Mouse (Mus musculus) liver, embryonic 16.5 days (tissue): ENCODE data around the gene Foxp1. TPM values are rescaled to one million over a fixed set of nuclear protein-coding genes. Genes with fewer than 3 reads are reported as not detected.

Source experiments
- ATAC-seq: fragments of 200-750 bp; cut with Nextera tagmentation; 2 replicates; pipeline ENCODE4 v1.8.0; 2017; ENCODE audit warnings: low read depth, mild to moderate bottlenecking, moderate number of reproducible peaks, moderate library complexity
- H3K27ac ChIP-seq: fragments of 300-500 bp; sonication (generic); 2 replicates; pipeline ENCODE4 v1.5.1; 2014; ENCODE audit warnings: mild to moderate bottlenecking, low read length
- H3K27me3 ChIP-seq: fragments of 300-500 bp; sonication (generic); 2 replicates; pipeline ENCODE4 v1.6.1; 2014; ENCODE audit warnings: low read depth, low read length, mixed read lengths; ENCODE audit not compliant: control insufficient read depth, insufficient read depth
- H3K36me3 ChIP-seq: fragments of 300-500 bp; sonication (generic); 2 replicates; pipeline ENCODE4 v1.6.1; 2014; ENCODE audit warnings: mild to moderate bottlenecking; ENCODE audit not compliant: control insufficient read depth, insufficient read depth
- H3K4me1 ChIP-seq: fragments of 300-500 bp; sonication (generic); 2 replicates; pipeline ENCODE4 v1.6.1; 2014; ENCODE audit warnings: low read depth, low read length, mixed read lengths; ENCODE audit not compliant: control insufficient read depth
- H3K4me2 ChIP-seq: fragments of 300-500 bp; sonication (generic); 2 replicates; pipeline ENCODE4 v1.6.1; 2014; ENCODE audit warnings: low read depth, low read length, mixed read lengths
- H3K4me3 ChIP-seq: fragments of 300-500 bp; sonication (generic); 2 replicates; pipeline ENCODE4 v1.5.1; 2014; ENCODE audit warnings: low read depth, mild to moderate bottlenecking, low read length
- H3K9ac ChIP-seq: fragments of 300-500 bp; sonication (generic); 2 replicates; pipeline ENCODE4 v1.6.1; 2014; ENCODE audit warnings: low read depth, low read length
- H3K9me3 ChIP-seq: fragments of 300-500 bp; sonication (generic); replicated peaks from 2 replicates; pipeline ENCODE4 v1.6.1; 2016; ENCODE audit warnings: low read length; ENCODE audit not compliant: control insufficient read depth
- WGBS: fragments of 180-500 bp; shearing (Covaris S2); extraction: QIAGEN DNeasy Blood & Tissue Kit; methylation state at CpG from one replicate; pipeline ENCODE4 v1.1.7; 2014; ENCODE audit not compliant: insufficient replicate concordance; 5-methylcytosine and 5-hydroxymethylcytosine counted together
- polyA plus RNA-seq: library from polyadenylated mRNA; unstranded; fragments of >200 nt; fragmentation: Nextera tagmentation; extraction: Ambion mirVana; gene quantifications from 2 replicates; pipeline ENCODE4 v1.2.1, GENCODE M21; 2015

Gene Foxp1
- polyA plus RNA-seq, 1 experiment from 2014 or later: 13.6 TPM

DNA sequence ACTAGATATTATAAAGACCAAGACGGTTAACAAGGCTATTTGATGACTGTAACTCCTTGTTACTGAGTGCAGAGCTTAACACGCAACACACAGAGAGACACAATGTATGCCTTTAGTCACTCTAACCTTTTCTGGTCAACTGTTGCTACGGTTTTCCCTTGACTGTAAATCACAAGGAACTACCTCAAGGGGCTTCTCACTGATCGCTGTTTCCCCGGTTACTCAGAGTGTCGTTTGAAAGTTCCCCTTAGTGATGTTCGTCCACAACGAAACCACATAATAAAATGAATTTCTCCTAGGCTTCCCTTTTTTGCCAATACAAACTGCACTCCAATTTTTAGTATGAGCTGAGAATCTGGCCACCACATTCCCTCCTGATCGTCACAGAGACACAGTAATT is 497.9 kb downstream of the Foxp1 start:
- Histone ChIP-seq H3K27me3 (peaks cover 9% of the 10 kb centered on the region), H3K9ac (no peak overlapping the region), H3K4me3 (no peak overlapping the region), H3K27ac (no peak overlapping the region), H3K9me3 (no peaks in the 10 kb centered on the region), H3K36me3 (no peaks in the 10 kb centered on the region), H3K4me1 (peaks cover 12% of the 10 kb centered on the region), H3K4me2 (no peak overlapping the region)
- ATAC-seq: no peak
- WGBS: 20% methylated on average over 9 of the region's 9 CpGs

DNA sequence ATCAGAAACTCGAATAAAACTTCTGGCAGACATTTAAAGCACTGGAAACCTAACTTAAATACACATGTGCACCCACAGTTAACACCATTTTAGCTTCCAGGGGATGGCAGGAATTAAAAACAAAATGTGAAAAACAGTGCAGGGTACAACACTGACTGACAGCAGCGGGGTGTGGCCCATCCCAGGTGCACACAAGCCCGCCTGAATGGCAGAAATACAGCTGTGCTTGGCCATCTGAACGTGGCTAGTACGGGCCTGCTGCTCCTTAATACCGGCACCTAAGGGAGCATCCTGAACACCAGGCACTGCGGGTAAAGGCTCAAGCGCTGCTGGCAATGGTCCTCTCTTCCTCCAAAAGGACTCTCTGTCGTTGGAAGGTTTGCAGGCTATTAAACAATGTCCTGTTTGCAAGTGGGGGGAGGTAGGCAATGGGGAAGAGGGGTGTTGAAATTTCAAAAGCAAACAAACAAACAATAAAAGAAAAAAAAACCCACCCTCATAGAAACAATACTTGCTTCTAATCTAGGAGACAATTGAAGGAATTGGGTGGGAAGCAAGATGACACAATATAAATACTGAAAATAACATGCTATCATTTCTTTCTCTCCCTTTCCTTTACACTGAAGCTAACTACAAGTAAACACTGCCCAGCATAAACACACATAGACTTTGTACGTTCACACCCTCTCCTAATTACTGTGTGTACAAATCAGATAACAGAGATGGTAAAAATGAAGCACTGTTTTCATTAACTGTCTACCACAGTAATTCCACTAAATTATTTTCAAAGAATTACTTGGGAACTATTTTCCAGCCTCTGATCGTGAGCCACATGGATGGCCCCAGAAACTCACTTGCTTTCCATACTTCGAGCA is 501.7 kb downstream of the Foxp1 start:
- Histone ChIP-seq H3K9me3 (no peaks in the 10 kb centered on the region), H3K27me3 (no peaks in the 10 kb centered on the region), H3K4me1 (peaks cover 3% of the 10 kb centered on the region), H3K4me2 (peak overlapping the region; percentile 20; the same call in 1 of the 2 replicates), H3K27ac (peak overlapping the region; percentile 33), H3K36me3 (no peaks in the 10 kb centered on the region), H3K9ac (no peak overlapping the region), H3K4me3 (no peak overlapping the region)
- WGBS: 51% methylated on average over 12 of the region's 12 CpGs
- no peak; the same call in 1 of the 2 replicates for ATAC-seq

DNA sequence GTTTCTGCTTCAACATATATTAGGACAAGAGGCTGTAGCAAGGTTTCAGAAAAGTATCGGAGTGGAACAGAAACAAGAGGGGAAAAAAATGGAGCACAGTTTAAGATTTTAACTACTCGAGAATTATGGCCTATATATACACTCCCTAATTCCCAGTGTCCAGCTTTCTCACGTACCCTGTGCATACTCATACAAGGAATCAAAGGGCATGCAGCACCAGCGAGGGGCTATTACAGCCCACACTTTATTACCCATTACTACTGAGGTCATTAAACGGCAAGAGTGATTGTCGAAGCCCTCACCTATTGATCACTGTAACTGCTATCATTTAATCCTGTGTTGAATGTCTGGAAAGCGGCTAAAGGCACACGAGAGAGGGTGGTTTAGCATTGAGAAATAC is 502.8 kb downstream of the Foxp1 start:
- no peak for ATAC-seq
- no peaks in the 10 kb centered on the region for H3K36me3 ChIP-seq
- H3K27me3 ChIP-seq: no peaks in the 10 kb centered on the region
- H3K27ac ChIP-seq: no peak overlapping the region
- no peak overlapping the region for H3K4me3 ChIP-seq
- 58% methylated on average over 8 of the region's 8 CpGs for WGBS
- no peaks in the 10 kb centered on the region for H3K9me3 ChIP-seq
- H3K4me1 ChIP-seq: peaks cover 3% of the 10 kb centered on the region
- H3K9ac ChIP-seq: no peak overlapping the region
- H3K4me2 ChIP-seq: no peak overlapping the region

DNA sequence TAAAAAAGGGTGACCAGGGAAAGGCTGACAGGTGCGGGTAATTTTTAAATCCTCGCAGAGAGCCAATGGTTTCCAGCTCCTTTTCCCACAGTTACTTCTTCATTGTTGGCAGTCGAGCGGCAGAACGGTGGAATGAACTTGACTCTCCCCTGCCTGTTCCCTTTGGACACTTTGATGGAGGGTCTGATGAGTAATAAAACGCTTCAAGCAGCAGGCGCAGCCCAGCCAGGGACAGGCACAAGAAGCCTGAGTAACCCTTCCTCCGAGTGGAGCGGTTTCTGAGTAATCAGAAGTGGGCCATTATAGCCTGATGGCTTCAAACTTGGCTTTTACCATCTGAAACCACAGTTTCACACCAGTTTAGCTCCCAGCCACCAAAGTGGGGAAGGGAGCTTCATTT is 503.3 kb downstream of the Foxp1 start:
- H3K27me3 ChIP-seq: no peaks in the 10 kb centered on the region
- no peaks in the 10 kb centered on the region for H3K36me3 ChIP-seq
- WGBS: 74% methylated on average over 9 of the region's 9 CpGs
- H3K9me3 ChIP-seq: no peaks in the 10 kb centered on the region
- peaks cover 3% of the 10 kb centered on the region for H3K4me1 ChIP-seq
- no peak overlapping the region for H3K4me2 ChIP-seq
- H3K4me3 ChIP-seq: no peak overlapping the region
- no peak overlapping the region for H3K27ac ChIP-seq
- H3K9ac ChIP-seq: no peak overlapping the region
- ATAC-seq: no peak

DNA sequence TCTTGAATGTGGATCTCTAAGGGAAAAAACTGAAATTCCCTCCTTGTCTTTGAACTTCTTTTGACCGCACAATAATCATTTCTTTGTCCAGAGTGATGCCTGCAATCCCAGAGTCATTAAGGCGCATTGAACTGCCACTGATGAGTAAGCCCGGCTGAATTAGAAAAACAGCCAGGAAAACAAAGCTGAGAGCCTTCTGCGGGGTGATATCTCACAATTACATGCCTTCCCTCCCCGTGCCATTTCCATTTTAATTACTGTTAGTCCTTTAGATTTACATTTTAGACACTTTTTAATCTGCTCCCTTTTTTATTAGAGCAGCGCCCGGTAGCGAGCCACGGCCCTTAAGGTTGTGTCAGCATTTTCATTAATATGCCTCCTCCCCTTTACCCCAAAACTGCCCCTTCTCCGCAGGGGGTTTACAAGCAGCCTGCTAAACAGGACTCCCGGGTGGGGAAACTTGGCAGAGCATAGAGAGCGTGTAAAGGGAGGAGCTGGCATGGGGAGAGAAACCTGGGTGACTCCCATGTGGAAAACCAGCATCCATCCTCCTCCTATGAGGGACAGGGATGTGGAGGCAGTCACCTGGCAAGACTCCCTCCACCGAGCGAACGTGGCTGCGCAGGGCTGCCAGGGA is 508.5 kb downstream of the Foxp1 start:
- WGBS: 71% methylated on average over 16 of the region's 16 CpGs
- no peak overlapping the region for H3K9ac ChIP-seq
- H3K36me3 ChIP-seq: peaks cover 7% of the 10 kb centered on the region
- no peak overlapping the region for H3K4me3 ChIP-seq
- no peak overlapping the region for H3K4me2 ChIP-seq
- peaks cover 9% of the 10 kb centered on the region for H3K4me1 ChIP-seq
- H3K27me3 ChIP-seq: no peaks in the 10 kb centered on the region
- no peaks in the 10 kb centered on the region for H3K9me3 ChIP-seq
- no peak for ATAC-seq
- no peak overlapping the region for H3K27ac ChIP-seq

DNA sequence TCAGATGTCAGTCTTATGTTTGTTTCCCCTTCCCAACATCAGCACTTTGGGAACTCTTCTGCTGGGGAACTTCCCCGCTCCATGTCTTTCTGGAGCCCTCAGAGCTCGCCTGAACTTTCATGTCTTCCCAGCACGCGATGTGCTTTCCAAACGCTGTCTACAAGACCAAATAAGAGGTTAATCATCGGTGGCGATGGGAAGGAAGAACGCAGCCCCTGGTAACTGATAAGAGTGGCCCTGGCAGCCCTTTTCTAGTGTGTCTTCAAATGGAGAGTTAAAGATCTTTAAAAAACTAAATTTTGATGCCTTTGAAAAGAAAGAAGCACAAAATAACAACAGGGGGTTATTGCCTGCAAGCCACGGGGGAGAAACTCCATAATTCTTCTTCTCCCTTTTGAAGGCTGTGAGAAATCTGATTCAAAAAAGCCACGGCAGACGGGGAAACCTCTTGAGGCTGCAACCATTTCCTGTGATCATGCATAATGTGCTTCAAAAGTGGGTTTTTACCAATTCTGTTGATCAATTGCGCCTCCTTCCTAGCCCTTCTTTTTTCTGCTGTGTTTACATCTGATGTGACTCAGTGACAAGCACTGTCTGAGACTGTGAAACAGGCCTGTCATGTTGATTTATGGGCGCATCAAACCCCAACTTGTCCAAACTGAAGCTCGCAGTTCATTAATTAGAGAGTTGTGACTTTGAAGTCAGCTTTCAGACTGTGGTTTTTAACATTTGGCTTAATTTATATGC is 509.2 kb downstream of the Foxp1 start:
- H3K27me3 ChIP-seq: no peaks in the 10 kb centered on the region
- H3K4me2 ChIP-seq: no peak overlapping the region
- H3K4me1 ChIP-seq: peaks cover 9% of the 10 kb centered on the region
- H3K9me3 ChIP-seq: no peaks in the 10 kb centered on the region
- H3K27ac ChIP-seq: no peak overlapping the region
- no peak for ATAC-seq
- H3K4me3 ChIP-seq: no peak overlapping the region
- H3K36me3 ChIP-seq: peaks cover 12% of the 10 kb centered on the region
- WGBS: 26% methylated on average over 14 of the region's 14 CpGs
- H3K9ac ChIP-seq: no peak overlapping the region

DNA sequence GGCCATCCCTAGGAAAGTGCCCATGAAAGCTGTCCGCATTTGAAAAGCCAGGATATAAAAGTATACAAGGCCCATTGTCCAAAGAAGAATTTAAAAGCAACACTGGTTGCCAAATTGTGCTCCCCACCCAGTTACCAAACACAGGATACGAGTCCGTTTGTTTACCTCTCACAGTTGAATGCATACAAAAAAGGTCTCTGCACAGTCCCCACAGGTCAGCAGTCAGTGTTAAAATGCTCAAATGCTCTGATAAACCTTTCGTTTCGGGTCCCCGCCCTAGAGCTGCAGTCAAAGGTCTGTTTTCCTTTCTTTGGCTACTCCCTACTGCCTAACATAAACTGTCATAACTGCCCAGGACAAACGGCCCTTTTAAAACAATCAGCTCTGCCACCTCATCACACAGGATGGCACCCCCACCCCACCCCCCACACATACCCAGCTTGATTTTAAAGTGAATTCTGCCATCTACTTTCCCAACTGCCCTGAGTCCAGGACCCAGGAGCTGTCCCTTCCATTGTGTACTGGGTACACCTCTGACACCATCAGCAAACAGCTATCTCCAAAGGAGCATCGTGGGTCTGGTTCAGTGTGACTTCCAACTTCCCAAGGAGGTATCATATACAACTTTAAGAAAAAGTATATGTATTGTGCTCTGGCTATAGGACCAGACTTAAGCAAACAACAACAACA is 510.5 kb downstream of the Foxp1 start:
- 41% methylated on average over 8 of the region's 8 CpGs for whole genome bisulfite sequencing
- Histone ChIP-seq H3K9me3 (no peaks in the 10 kb centered on the region), H3K4me2 (0 out of 2 replicates have a peak overlapping the region, but pooled peaks have one; percentile 9), H3K36me3 (peaks cover 22% of the 10 kb centered on the region), H3K27ac (peak overlapping the region; percentile 58), H3K4me1 (peaks cover 9% of the 10 kb centered on the region), H3K27me3 (no peaks in the 10 kb centered on the region), H3K9ac (no peak overlapping the region), H3K4me3 (no peak overlapping the region)
- ATAC-seq: peak; percentile 83

DNA sequence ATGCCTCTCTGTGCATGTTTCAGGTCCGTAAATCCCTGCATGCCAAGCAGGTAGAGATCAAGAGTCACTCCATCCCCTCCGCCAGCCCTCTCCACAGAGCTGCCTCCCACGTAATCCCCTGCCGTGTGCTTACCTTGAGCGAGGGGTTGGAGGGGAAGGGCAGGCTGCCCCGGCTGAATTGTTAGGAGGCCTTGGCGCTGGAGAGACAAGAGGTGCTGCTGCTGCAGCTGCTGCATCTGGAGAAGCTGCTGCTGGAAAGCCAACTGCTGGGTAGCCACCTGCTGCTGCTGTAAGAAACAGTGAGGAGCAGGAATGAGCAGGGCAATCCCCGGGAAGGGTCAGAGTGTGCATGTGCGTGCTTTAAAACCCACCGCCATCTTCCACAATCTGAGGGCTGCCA is 512.8 kb downstream of the Foxp1 start:
- H3K4me1 ChIP-seq: peaks cover 9% of the 10 kb centered on the region
- peaks cover 22% of the 10 kb centered on the region for H3K36me3 ChIP-seq
- H3K9ac ChIP-seq: no peak overlapping the region
- H3K4me3 ChIP-seq: no peak overlapping the region
- no peaks in the 10 kb centered on the region for H3K9me3 ChIP-seq
- no peak overlapping the region for H3K4me2 ChIP-seq
- 77% methylated on average over 10 of the region's 10 CpGs for WGBS
- ATAC-seq: no peak
- no peak overlapping the region for H3K27ac ChIP-seq
- no peaks in the 10 kb centered on the region for H3K27me3 ChIP-seq
